Mouse (Mus musculus): ENCODE measurements at regions not wholly inside any gene's neighbourhood (a gene's known extent, or its start where the extent isn't known, plus 50 kb on each side); places are given as distances from the start of the nearest gene placed in this dataset.

DNA sequence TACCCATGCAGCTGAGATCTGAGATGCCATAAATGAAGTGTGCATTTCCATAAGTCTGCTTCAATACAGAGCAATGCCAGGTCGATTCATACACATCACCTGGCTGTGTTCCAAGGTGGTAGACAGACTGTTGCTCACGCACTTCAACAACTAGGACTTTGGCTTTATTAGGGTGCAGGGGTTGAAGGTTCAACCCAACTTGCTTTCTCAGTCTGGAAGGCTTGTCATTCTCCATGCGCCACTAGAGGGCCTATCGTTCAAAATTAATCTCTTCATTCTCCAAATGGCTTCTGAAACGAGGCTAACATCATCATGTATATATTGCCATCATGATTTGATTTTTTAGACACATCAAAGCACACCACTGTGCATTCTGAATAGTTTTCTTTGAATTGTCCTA, 127.0 kb upstream of the Tmem164 start:
- no peak for TF ChIP-seq ZNF384 (IDR thresholded peaks at IDR 0.05; ENCODE audit: low read depth, low read length)
- TF ChIP-seq ZC3H11A (IDR thresholded peaks at IDR 0.05; ENCODE audit: borderline replicate concordance, low read depth, low read length), result no peak; the same call in 1 of the 2 replicates
